Mouse (Mus musculus) adrenal gland (tissue): ENCODE results near the gene Epor.

Experiments
- intact Hi-C: fragments of 180-260 bp; cut with DNase I; formaldehyde crosslinking; loops from one replicate; pipeline ENCODE4 v1.15.1; 2025
- long read RNA-seq, 2 experiments: library from polyadenylated mRNA; unstranded; transcript quantifications; one replicate each; pipeline ENCODE4 v2.0.0; 2020; ENCODE audit warnings: borderline replicate concordance in 1 of 2; ENCODE audit not compliant: insufficient replicate concordance in 1 of 2

The Epor gene
- long read RNA-seq, experiment 1: 0 reads
- long read RNA-seq, experiment 2, partial matches to known transcripts: 0 of 1 reads
- long read RNA-seq, experiment 2, other reads (novel, unspliced or antisense): 0 of 1 reads

DNA sequence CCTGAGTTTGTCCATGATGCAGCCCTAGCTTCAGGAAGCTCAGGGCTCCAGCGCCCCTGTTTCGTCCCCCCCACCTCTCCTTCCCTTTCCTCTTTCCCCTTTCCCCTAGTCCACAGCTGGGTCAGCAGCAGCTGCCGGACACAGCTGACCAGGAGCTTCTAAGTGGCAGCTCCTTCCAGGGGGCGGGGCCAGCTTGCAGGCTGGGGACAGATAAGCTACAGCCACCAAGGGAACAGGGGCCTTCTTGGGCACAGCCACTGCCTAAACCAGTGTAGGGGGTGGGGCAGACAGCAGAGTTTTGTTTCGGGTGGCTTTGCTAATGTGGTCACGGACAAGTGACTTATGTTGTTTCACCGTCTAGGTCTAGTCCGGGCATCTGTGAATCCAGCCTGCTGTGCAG is at the start of gene Epor:
Gene Epor, minus strand, starts transcription at position 90 of the 400 bp plus-strand sequence.
- intact Hi-C loops: no loop called here

DNA sequence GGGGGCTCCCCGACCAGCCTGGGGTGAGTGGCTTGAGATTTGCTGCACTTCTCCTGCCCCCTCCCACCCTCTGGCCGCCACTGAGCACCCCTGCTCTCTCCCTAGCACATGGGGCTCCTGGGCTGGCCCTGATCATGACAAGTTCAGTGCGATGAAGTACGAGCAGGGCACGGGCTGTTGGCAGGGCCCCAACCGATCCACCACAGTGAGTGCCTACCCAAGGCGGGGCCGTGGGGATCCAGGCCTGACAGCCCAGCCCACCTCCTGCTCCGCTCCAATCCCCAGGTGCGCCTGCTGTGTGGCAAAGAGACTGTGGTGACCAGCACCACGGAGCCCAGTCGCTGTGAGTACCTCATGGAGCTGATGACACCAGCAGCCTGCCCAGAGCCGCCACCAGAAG is 49.4 kb upstream of the Epor start:
- intact Hi-C loops: no loop called here

DNA sequence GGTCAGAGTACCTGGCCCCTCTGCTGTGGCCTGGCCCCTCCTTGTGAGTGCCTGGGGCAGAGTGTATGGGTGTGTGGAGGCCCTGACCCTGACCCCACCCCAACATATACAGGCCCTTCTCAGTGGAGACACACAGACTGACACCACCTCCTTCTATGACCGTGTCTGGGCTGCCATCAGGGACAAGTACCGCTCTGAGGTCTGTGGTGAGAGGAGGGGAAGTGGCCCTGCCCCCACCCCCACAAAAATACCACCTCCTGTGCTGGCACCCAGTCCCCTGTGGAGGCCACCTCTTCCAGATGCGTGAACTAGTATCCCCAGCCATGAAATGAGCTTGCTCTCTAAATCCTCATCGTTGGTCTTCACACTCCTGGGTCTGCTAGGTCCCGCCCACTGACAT is 47.7 kb upstream of the Epor start:
- intact Hi-C loops: no loop called here

DNA sequence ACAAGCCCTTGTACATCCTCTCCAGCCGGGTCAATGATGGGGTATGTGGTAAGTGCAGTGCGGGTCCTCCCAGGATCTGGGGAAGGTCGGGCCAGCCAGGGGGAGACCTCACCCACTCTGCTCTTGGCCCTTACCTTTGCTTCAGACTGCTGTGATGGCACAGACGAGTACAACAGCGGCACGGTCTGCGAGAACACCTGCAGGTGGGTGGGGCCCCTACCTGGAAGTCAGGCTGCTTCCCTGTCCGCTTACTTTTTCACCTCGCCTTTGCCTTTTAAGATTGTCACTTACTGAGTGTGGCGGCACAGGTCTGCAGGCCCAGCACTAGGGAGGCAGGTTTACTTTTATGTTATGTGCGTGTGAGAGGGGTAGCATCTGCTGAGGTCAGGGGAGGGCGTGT is 41.2 kb upstream of the Epor start:
- intact Hi-C loops: no loop called here

DNA sequence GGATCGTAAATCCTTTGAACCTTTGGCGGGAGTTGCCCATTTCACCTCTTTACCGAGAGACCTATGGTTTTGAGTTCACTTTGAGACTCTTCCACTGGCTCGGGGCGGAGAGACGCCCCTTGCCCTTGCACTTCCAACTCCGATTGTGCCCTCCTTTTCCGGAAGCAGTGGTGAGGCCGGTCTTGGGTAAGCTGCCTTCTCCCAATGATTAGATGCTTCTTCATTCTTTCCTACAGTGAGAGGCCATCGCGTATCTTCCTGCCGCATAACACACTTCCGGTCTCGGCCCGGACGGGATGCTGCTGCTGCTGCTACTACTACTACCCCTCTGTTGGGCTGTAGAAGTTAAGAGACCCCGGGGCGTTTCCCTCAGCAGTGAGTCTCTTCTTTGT is 39.9 kb upstream of the Epor start:
- intact Hi-C loops: no loop called here

DNA sequence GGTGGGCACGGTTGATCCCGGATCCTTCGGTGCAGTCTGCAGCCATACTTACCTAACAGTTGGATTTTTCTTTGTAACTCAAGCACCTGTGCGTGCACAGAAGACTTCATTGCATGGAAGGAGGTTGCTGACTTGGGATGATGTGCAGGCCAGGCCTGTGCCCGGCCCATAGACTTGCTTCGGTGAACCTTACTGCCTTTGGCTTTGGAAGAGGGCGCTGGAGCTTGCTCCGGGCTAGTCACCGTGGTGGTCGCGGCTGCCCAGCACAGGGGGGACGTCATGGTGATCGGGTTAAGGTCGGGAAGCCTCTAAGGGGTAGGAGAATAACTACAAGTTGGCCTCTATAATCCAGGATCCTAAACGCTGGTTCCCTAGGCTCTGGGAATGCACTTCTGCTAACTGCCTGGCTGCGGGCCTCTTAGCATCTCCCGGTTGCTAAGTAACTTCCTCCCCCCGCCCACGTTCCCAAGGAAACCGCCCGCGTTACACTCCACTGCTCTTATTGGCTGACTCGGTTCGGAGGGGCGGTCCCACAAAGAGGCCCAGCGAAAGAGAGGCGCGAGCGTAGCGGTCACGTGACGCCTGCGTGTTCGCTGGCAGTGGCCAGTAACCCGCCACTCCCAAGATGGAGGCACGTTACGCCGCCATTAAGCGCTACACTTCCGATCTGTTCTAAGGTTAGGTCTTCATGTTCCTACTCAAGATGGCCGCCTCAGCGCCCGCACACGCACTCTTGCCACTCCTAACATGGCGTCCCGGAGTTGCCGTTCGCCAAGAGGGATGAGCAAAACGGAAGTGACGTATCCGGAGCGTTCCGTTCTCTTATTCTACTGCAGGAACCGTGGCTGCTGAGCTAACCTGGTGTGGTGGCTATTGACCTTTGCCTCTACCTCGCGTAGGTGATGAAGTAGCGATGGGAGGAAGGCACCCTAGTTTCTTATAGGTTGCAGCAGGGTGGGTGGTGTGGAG is 39.2 kb upstream of the Epor start, which contains the start of the genes Ccdc151 and Prkcsh:
Gene Ccdc151, minus strand, starts transcription at position 441 of the 969 bp plus-strand sequence.
Gene Prkcsh, plus strand, starts transcription at position 613 of the 969 bp plus-strand sequence.
- intact Hi-C loops: no loop called here

DNA sequence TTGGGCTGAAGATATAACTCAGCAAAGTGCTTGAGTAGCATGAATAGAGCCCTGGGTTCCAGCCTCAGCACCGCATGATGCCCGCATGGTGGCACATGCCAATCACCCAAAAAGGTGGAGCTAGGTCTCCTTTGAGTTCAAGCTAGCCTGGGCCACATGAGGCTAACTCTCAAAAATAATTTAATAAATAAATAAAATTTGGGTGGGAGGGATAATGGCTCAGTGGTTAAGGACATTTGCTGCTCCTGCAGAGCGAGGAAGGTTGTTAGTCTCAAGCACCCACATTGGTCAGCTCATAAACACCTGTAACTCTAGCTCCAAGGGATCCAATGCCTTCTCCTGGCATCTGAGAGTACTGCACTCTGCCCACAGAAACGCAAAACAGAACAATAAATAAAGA is 38.3 kb upstream of the Epor start:
- intact Hi-C loops: no loop called here

DNA sequence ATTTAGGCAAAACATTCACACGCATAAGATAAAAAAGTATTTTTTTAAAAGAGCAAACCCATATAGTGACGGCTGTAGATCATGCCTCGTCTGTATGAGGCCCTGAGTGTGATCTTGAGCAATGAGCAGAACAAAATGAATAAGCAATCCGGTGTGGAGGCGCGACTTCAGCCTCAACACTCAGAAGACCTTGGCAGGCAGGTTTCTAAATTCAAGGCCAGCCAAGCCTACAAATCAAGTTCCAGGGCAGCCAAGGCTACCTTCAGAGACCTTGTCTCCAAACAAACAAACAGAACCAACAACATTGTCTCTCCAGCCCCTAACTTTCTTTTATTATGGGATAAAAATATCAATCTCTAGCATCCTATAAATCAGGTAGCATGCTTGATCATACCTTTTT is 37.0 kb upstream of the Epor start:
- intact Hi-C loops: no loop called here

DNA sequence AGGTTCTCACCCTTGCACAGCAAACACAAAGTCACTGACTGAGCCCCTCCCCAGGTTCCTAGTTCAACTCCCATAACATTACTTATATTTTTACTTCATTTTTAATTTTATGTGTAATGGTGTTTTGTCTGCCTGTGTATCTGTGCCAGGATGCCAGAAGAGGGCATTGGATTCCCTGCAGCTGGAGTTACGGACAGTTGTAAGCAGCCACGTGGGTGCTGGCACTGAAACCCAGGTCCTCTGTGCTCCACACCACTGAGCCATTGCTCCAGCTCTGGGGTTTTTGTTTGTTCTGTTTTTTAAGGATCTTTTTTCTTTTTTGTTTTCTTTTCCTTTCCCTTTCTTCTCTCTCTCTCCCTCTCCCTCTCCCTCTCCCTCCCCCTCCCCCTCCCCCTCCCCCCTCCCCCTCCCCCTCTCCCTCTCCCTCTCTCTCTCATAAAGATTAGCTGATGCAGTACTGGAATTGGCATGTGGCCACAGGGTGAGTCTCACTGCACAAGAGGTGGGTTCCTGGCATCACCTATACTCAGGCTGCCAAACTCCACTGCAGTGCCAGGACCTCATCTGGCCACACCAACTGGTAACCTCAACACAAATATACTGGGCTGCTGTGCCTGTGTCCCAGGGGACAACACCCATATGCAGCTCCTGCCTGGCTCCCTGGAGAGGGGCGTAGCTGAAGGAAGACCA is 33.0 kb upstream of the Epor start:
- intact Hi-C loops: no loop called here

DNA sequence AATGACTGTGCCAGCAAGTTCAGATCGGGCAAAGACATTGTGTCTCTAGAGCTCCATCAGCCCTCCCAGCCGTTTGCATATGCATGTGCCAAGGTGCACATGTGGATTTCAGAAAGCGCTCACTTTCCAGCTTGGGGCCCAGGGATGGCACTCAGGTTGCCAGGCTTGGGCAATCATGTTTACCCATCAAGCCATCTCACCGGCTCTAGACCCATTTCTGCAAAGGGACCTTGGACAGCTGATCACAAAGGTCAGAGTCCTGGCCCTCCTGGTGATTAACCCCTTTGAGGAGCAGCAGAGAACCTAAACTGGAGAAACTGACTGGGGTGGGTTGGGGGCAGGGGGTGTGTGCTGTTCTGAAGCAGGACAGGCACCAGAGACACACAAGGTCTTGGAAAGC is 28.9 kb upstream of the Epor start:
- intact Hi-C loops: no loop called here

DNA sequence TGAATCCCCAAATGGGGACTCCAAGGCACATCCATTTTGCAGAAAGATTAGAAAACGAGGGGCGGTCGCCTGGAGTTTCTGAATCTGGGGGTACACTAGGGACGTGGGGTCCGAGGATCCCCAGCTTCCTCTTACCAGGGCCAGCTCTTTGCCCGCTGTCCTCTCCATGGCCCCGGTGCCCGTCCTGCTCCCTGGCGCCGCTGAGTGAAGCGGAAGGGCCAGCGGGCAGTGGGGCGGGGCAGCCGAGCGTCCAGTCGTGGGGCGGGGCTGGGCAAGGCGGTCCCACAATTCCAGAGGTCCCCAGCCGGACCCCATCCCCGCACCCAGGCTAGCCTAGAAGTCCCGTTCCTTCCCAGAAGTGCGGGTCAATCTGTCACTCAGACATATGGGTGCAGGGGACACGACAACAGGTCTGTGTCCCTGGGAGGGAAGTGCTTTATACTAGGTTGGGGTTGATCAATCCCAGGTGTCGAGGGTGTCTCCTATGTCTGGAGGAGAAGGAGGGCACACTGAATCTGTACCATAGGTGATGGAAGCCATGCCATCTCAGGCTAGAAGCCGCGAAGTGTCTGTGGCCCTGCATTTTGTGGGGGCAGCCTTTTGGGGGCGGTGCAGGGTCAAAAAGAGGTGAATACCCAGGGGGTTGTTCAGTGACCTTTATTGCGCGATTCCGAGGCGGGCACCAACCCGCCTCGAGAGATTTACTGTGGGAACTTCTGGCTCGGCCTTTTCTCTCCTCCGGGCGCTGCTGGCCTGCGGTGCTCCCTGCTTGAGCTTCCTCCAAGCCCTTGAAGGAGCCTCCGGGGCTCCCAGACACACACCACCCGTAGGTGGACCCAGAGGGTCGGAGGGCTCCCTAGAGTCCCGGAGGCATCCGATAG is 26.2 kb upstream of the Epor start, which contains the start of gene Rgl3:
Gene Rgl3, minus strand, starts transcription at position 217 of the 881 bp plus-strand sequence.
- intact Hi-C loops: no loop called here

DNA sequence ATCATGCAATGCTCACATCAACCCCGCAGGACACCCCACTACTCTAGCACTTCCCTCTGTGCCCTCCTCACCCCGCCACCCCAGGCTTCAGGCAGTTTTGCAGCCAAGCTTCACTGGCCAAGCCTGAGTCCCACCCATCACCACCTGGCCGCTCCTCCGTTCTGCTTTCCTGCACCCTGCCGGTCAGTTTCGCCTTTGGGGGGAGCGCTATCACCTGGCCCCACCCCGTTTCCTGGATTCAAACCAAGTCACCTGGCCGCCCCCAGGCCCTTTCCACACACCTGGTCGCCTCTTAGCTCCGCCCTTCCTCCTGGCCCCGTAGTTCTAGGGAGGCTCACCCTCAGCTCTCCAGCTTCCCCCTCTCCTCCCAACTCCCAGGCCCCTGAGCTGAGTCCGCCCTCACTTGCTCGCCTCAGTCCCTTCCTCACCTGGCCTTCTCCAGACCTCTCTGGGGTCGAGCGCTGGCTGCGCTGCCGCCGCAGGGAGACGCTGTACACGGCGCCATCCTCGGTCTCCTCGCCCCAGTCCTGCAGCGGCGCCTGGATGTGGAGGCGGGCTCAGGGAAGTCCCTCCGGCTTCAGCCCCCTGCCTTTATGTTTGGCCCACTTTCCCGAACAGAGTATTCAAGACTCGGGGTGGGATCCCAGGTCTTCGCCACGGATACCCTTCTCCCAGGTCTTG is 25.3 kb upstream of the Epor start:
- intact Hi-C loops: no loop called here

DNA sequence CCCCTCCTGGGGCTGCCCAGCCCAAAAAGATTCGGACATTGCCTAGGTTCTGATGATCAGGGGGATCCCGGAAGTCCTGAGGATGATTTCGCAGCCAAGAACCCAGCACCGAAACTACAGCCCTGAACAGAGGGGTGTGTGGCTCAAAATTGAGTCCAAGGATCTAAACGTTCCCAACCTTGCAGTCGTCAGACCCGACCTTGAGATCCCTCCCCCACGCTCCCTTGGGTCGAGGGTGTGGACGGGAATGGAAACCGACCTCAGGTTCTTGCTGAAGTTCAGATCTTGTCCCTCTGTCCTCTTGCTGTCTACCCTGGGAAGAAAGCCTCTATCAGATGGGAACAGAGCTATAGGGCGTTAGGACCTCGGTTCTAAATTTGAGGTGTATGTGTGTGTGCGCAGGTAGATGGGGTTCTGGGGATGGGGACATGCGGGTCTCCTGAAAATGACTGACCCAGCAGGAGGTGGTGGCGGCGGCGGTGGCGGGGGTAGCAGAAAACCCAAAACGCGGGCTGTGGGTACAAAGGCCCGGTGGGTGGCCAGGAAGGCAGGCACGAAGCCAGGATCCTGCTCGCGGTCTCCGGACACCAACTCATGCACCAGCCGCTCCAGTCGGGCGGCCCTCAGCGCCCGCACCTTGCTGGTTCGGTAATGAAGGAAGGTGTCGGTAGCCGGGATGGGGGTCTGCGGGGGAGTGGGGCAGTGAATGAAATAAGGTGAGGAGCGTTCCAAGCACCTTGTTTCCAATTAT is 24.5 kb upstream of the Epor start:
- intact Hi-C loops: no loop called here

DNA sequence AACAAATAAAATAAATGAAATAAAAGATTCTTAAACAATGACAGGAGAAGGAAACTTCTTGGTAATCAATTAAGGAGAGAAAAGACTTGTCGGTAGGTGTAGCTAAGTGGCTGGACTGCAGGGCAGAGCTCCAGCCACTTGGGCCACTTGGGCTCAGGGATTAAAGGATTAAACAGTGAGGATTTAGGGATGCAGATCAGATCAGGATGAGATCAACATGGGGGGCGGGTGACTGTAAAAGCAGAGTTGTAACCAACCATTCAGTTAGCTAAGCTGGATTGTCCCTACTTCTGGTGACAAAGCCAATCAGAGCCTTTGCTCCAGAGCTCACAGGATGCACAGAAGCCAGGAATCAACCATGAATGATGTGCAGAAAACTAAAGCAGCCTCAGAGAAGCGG is 20.6 kb upstream of the Epor start:
- intact Hi-C loops: no loop called here

DNA sequence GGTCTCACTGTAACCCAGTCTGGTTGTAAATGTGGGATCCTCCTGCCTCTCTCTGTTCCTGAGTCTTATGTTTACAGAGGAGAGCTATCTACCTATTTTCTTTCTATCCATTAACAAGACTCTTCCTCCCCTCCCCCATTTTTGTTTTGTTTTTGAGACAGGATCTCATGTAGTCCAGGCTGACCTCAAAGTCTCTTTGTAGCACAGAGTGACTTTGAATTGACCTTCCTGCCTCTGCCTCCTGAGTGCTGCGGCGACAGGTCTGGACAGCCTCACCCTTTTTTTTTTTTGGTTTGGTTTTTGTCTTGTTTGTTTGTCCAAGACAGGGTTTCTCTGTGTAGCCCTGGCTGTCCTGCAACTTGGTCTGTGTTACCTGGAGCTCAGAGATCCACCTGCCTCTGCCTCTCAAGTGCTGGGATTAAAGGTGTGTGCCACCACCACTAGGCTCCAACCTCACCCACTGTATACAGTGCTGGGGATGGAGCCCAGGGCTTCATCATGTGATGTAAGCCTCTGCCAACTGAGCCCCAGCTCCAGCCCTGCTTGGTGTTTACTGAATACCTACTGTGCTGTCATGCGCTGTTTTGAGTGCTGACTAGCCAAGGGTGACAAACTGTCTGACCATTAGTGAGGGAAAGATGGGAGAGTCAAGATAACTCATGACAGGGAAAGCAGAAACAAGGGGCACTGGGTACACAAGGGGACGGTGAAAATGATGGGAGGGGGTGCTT is 15.3 kb upstream of the Epor start:
- intact Hi-C loops: loop anchor here (2.0 to 10.0 kb wide), 2 partner anchors 76 to 166 kb away; no protein-coding TSS in a partner anchor

DNA sequence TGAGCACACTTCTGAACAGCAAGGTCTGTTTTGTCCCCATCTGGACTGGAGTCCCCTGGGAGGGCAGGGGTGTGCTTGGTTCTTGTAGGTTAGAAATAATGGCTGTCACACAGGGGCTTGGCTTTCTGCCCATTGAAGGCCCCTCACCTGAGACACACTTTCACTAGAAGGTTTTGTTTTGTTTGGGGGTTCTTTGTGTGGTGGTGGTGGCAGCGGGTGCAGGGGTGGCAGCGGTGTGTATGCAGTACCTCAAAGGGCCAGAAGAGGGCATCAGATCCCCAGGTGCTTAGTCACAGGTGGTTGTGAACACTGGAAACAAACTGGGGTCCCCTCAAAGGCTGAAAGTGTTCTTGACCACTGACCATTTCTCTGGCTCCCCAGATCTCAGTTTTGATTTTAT is 14.7 kb upstream of the Epor start:
- intact Hi-C loops: loop anchor here (2.0 to 10.0 kb wide), 2 partner anchors 77 to 167 kb away; no protein-coding TSS in a partner anchor

DNA sequence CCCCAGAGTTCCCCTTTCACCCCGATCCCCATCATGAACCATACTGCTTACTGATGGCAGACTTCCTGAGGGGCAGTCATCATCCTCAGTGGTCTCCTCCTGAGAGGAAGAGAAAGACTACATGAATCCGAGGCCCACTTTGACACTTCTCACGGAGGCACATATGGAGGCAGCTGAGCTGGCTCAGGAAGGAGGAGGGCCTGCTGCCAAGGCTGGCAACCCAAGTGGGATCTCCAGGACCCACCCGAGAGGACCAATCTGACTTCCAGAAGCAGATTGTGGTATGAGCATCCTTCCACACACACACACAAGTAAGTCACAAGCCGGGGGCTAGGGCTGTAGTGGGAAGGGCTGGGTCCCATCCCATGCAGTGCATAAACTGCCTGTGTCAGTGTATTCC is 14.0 kb upstream of the Epor start:
- intact Hi-C loops: loop anchor here (10.0 kb wide), 1 partner anchor 167 kb away; no protein-coding TSS in a partner anchor

DNA sequence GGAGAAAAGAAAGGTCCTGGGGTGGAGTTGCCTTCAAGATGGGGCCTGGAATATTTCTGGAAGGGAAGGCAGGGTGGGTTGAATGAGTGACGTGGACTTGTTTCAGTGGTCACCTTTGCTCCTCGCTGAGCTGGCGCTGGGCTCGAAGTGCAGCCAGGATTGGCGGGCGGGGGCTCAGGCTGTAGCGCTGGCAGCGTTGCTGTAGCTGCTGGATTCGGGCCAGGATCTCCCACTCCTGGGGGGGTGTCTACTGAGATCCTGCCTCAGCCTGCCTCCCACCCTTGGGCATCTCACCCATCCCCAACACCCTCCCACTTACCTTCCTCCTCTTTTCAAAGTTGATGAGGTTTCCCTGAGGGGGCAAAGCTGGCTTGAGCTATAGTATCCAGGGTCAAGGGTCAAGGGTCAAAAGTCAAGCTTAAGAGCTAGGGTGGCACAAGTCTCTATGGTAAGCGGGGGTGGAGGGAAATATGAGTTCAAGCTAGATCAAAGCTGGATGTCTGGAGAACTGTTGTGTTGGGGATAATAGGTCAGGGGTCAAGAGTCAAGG is 13.4 kb upstream of the Epor start:
- intact Hi-C loops: loop anchor here (10.0 kb wide), 1 partner anchor 168 kb away; no protein-coding TSS in a partner anchor
